Mouse (Mus musculus): ENCODE data around the gene Gskip. TPM values are rescaled to one million over a fixed set of nuclear protein-coding genes. Genes with fewer than 3 reads are reported as not detected.

Gskip gene
- 32.3 and 34.0 TPM in 2 replicates for polyA plus RNA-seq (2015; fragmentation: Nextera tagmentation; extraction: Ambion mirVana)

GRCm38 (mm10) chr12:105683933-105684901 is at the start of gene Gskip:
Gene Gskip (plus strand): TSS chr12:105684829.
- no peaks in the 10 kb centered on the region for H3K27me3 ChIP-seq
- peak within 1 kb of the TSS; percentile 86 for H3K4me3 ChIP-seq
- peaks cover 27% of the 10 kb centered on the region for H3K4me1 ChIP-seq
- WGBS = under 1% methylated on average over 40 of the region's 41 CpGs
- peaks cover 2% of the 10 kb centered on the region; the same call in 1 of the 2 replicates for H3K36me3 ChIP-seq
- H3K9me3 ChIP-seq = no peaks in the 10 kb centered on the region
- peak within 1 kb of the TSS; percentile 92 for H3K27ac ChIP-seq
- no peak for ATAC-seq (ENCODE audit: insufficient number of reproducible peaks, low FRiP score, low TSS enrichment, low read depth)
- peak within 1 kb of the TSS; percentile 76 for H3K4me2 ChIP-seq
- H3K9ac ChIP-seq = peak within 1 kb of the TSS; percentile 95

GRCm38 (mm10) chr12:105636551-105636950 is 48.1 kb upstream of the Gskip start:
- no peak overlapping the region for H3K4me2 ChIP-seq
- H3K9ac ChIP-seq = no peak overlapping the region
- peaks cover 92% of the 10 kb centered on the region for H3K36me3 ChIP-seq
- WGBS = 92% methylated on average over 9 of the region's 9 CpGs
- H3K4me1 ChIP-seq = no peaks in the 10 kb centered on the region
- H3K4me3 ChIP-seq = no peak overlapping the region
- no peak overlapping the region for H3K27ac ChIP-seq
- no peak for ATAC-seq (ENCODE audit: insufficient number of reproducible peaks, low FRiP score, low TSS enrichment, low read depth)
- no peaks in the 10 kb centered on the region for H3K27me3 ChIP-seq
- H3K9me3 ChIP-seq = no peaks in the 10 kb centered on the region

- no peak overlapping the region for H3K4me2 ChIP-seq
- peaks cover 96% of the 10 kb centered on the region for H3K36me3 ChIP-seq
- ATAC-seq (ENCODE audit: insufficient number of reproducible peaks, low FRiP score, low TSS enrichment, low read depth) = no peak
- no peak overlapping the region for H3K27ac ChIP-seq
- 76% methylated on average over 4 of the region's 4 CpGs for WGBS
- H3K27me3 ChIP-seq = no peaks in the 10 kb centered on the region
- no peak overlapping the region for H3K4me3 ChIP-seq
- no peak overlapping the region for H3K9ac ChIP-seq
- no peaks in the 10 kb centered on the region for H3K9me3 ChIP-seq
- no peaks in the 10 kb centered on the region for H3K4me1 ChIP-seq
Measured at GRCm38 (mm10) chr12:105637554-105637953, 47.1 kb upstream of the Gskip start.

GRCm38 (mm10) chr12:105642770-105643321 is 41.8 kb upstream of the Gskip start:
- Histone ChIP-seq H3K4me2 (no peak overlapping the region), H3K9ac (no peak overlapping the region), H3K27me3 (no peaks in the 10 kb centered on the region), H3K27ac (no peak overlapping the region), H3K36me3 (peaks cover 97% of the 10 kb centered on the region), H3K4me1 (no peaks in the 10 kb centered on the region), H3K9me3 (no peaks in the 10 kb centered on the region), H3K4me3 (no peak overlapping the region)
- 95% methylated on average over 11 of the region's 11 CpGs for WGBS
- no peak for ATAC-seq (ENCODE audit: insufficient number of reproducible peaks, low FRiP score, low TSS enrichment, low read depth)

GRCm38 (mm10) chr12:105655850-105656249 is 28.8 kb upstream of the Gskip start:
- Histone ChIP-seq H3K27me3 (no peaks in the 10 kb centered on the region), H3K9me3 (no peaks in the 10 kb centered on the region), H3K27ac (no peak overlapping the region), H3K36me3 (peaks cover 95% of the 10 kb centered on the region), H3K4me1 (no peaks in the 10 kb centered on the region), H3K9ac (no peak overlapping the region), H3K4me3 (no peak overlapping the region), H3K4me2 (no peak overlapping the region)
- WGBS = 87% methylated on average over 7 of the region's 7 CpGs
- ATAC-seq (ENCODE audit: insufficient number of reproducible peaks, low FRiP score, low TSS enrichment, low read depth) = no peak

GRCm38 (mm10) chr12:105676274-105676673 is 8.4 kb upstream of the Gskip start:
- ATAC-seq (ENCODE audit: insufficient number of reproducible peaks, low FRiP score, low TSS enrichment, low read depth) = no peak
- H3K36me3 ChIP-seq = peaks cover 40% of the 10 kb centered on the region
- no peaks in the 10 kb centered on the region for H3K9me3 ChIP-seq
- H3K4me2 ChIP-seq = no peak overlapping the region
- H3K27me3 ChIP-seq = no peaks in the 10 kb centered on the region
- WGBS = 97% methylated on average over 8 of the region's 8 CpGs
- H3K27ac ChIP-seq = no peak overlapping the region
- H3K9ac ChIP-seq = no peak overlapping the region
- peaks cover 2% of the 10 kb centered on the region; the same call in 1 of the 2 replicates for H3K4me1 ChIP-seq
- H3K4me3 ChIP-seq = no peak overlapping the region

- Histone ChIP-seq H3K36me3 (peaks cover 29% of the 10 kb centered on the region), H3K27me3 (no peaks in the 10 kb centered on the region), H3K27ac (no peak overlapping the region), H3K4me1 (peaks cover 7% of the 10 kb centered on the region), H3K4me2 (no peak overlapping the region), H3K9me3 (no peaks in the 10 kb centered on the region), H3K4me3 (no peak overlapping the region), H3K9ac (no peak overlapping the region)
- ATAC-seq (ENCODE audit: insufficient number of reproducible peaks, low FRiP score, low TSS enrichment, low read depth) = no peak
- WGBS = 78% methylated on average over 7 of the region's 7 CpGs
Measured at GRCm38 (mm10) chr12:105678211-105678610, 6.4 kb upstream of the Gskip start.

- WGBS = 75% methylated on average over 3 of the region's 3 CpGs
- no peak overlapping the region for H3K4me2 ChIP-seq
- no peak overlapping the region for H3K27ac ChIP-seq
- peaks cover 24% of the 10 kb centered on the region for H3K36me3 ChIP-seq
- no peaks in the 10 kb centered on the region for H3K27me3 ChIP-seq
- H3K9ac ChIP-seq = no peak overlapping the region
- H3K4me3 ChIP-seq = no peak overlapping the region
- H3K9me3 ChIP-seq = no peaks in the 10 kb centered on the region
- no peak for ATAC-seq (ENCODE audit: insufficient number of reproducible peaks, low FRiP score, low TSS enrichment, low read depth)
- H3K4me1 ChIP-seq = peaks cover 13% of the 10 kb centered on the region
Measured at GRCm38 (mm10) chr12:105678762-105679161, 5.9 kb upstream of the Gskip start.

GRCm38 (mm10) chr12:105685001-105685691 is 517 bp downstream of the Gskip start, which contains the start of gene Atg2b:
Gene Atg2b (minus strand): TSS chr12:105685211.
- H3K9me3 ChIP-seq = no peaks in the 10 kb centered on the region
- H3K4me1 ChIP-seq = peaks cover 25% of the 10 kb centered on the region
- H3K27ac ChIP-seq = peak within 1 kb of the TSS; percentile 92
- ATAC-seq (ENCODE audit: insufficient number of reproducible peaks, low FRiP score, low TSS enrichment, low read depth) = peak; percentile 89
- under 1% methylated on average over 71 of the region's 73 CpGs for WGBS
- H3K27me3 ChIP-seq = no peaks in the 10 kb centered on the region
- peak within 1 kb of the TSS; percentile 76 for H3K4me2 ChIP-seq
- H3K9ac ChIP-seq = peak within 1 kb of the TSS; percentile 95
- H3K4me3 ChIP-seq = peak within 1 kb of the TSS; percentile 86
- H3K36me3 ChIP-seq = peaks cover 10% of the 10 kb centered on the region; the same call in 1 of the 2 replicates

- Histone ChIP-seq H3K4me3 (peak overlapping the region; percentile 86; the same call in 1 of the 2 replicates), H3K4me2 (no peak overlapping the region), H3K9ac (no peak overlapping the region), H3K9me3 (no peaks in the 10 kb centered on the region), H3K36me3 (peaks cover 22% of the 10 kb centered on the region), H3K27me3 (no peaks in the 10 kb centered on the region), H3K4me1 (peaks cover 25% of the 10 kb centered on the region), H3K27ac (no peak overlapping the region)
- ATAC-seq (ENCODE audit: insufficient number of reproducible peaks, low FRiP score, low TSS enrichment, low read depth) = no peak
- 86% methylated on average over 3 of the region's 3 CpGs for WGBS
Measured at GRCm38 (mm10) chr12:105686791-105687190, 2.2 kb downstream of the Gskip start.

- Histone ChIP-seq H3K4me1 (peaks cover 25% of the 10 kb centered on the region), H3K9ac (no peak overlapping the region), H3K27me3 (no peaks in the 10 kb centered on the region), H3K36me3 (peaks cover 26% of the 10 kb centered on the region), H3K4me2 (no peak overlapping the region), H3K4me3 (no peak overlapping the region), H3K27ac (no peak overlapping the region), H3K9me3 (no peaks in the 10 kb centered on the region)
- ATAC-seq (ENCODE audit: insufficient number of reproducible peaks, low FRiP score, low TSS enrichment, low read depth) = no peak
- 80% methylated on average over 4 of the region's 4 CpGs for WGBS
Measured at GRCm38 (mm10) chr12:105687416-105687815, 2.8 kb downstream of the Gskip start.
